Mouse (Mus musculus): ENCODE measurements around the gene Cd69.

DNA sequence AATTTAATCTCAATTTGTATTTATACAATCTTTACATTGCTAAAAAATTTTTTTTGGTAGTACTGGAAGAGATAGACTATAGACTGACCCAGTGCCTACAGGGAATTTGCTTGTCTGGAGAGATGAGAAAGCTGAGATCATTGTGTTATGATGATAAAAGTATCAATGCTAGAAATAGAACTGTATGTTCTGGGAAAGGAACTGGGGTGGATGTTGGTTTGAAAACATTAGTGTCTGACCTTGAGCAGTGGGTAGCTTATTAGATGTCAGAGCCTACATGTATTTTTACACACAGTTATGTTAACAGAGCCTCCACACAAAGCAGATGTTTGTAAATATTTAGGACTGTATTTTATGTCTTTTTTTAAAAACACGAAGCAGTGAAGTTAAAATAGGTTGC lies 51.1 kb downstream of the Cd69 start:
- no peak for TF ChIP-seq CTCF (conservative IDR thresholded peaks at IDR 0.05; ENCODE audit: low read length)
- TF ChIP-seq POU5F1 (IDR thresholded peaks at IDR 0.05; ENCODE audit: borderline replicate concordance, low read length) = no peak

Measured in E14TG2a.4 (cell line).